Mouse (Mus musculus): ENCODE results near the gene Slc46a1. TPM values are rescaled to one million over a fixed set of nuclear protein-coding genes. Genes with fewer than 3 reads are reported as not detected.
A peak's percentile ranks its signal among the peaks of the same experiment; 100 is the strongest.

The Slc46a1 gene
- polyA plus RNA-seq, 1 experiment from 2014 or later, result 5.8 TPM

DNA sequence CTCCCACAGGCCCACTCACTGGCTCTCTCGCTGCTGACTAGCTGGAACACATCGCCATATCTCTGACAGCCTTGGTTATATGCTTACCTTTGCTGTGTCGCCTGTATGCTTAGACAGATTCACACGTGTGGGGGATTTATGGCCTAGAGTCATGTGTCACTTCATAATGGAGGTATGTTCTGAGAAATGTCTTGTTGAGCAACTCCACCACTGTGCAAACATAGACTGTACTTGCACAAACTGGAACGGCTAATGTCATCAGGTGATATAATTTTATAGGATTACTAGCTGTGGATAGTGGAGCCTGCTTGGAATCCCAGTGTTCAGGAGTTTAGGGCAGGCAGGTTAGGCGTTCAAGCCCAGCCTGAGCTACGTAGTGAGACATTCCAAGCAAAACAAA lies 28.3 kb upstream of the Slc46a1 start:
- no peak overlapping the region for H3K27ac ChIP-seq
- H3K4me3 ChIP-seq (ENCODE audit: inconsistent target), result no peak overlapping the region
- no peaks in the 10 kb centered on the region for H3K36me3 ChIP-seq (ENCODE audit: inconsistent target)
- H3K79me2 ChIP-seq (ENCODE audit: inconsistent target), result no peaks in the 10 kb centered on the region
- 91% methylated on average over 7 of the region's 7 CpGs for WGBS (ENCODE audit: missing documents)

DNA sequence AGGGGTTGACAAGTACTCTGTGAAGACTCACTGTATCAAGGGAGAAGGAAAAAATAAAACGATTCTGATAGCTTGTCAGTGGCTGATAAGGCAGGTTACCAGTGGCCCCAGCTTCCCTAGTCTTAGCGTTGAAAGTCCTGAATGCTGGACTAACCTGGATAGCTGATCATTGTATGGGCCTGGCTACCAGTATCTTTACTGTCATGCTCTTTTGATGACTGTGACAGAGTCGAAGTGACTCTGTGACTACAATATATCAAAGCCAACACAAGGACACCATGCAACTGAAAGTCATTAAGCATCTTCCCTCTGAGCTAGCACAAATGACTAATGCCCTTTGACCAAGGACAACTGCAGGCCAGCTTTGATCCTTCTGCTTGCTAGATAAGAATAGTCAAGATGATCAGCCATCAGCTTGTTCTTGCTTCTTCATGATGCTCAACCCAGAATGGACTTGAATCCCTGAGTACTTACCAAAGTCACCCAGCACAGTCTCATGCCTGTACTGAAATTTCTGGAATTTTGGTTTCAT lies 27.0 kb upstream of the Slc46a1 start:
- Histone ChIP-seq H3K27ac (no peak overlapping the region), H3K4me3 (ENCODE audit: inconsistent target) (no peak overlapping the region), H3K79me2 (ENCODE audit: inconsistent target) (no peaks in the 10 kb centered on the region), H3K36me3 (ENCODE audit: inconsistent target) (no peaks in the 10 kb centered on the region)
- WGBS (ENCODE audit: missing documents), result 85% methylated on average over 3 of the region's 3 CpGs

DNA sequence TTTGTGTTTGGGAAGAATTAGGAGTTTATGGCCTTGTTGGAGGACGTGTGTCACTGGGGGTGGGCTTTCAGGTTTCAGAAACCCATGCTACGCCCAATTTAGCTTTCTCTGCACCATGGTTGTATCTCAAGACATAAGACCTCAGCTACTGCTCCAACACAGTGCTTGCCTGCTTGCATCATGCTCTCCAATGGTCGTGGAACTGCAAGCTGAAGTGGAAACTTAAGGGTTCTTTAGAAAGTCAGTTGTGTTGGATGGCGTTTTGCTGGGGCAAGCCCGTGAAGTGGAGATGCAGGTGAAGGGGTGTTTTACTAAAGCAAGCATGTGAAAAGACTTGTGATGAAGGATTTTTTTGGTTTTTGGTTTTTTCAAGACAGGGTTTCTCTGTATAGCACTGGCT lies 22.4 kb upstream of the Slc46a1 start:
- Histone ChIP-seq H3K36me3 (ENCODE audit: inconsistent target) (no peaks in the 10 kb centered on the region), H3K79me2 (ENCODE audit: inconsistent target) (no peaks in the 10 kb centered on the region), H3K27ac (no peak overlapping the region), H3K4me3 (ENCODE audit: inconsistent target) (no peak overlapping the region)
- WGBS (ENCODE audit: missing documents), result 92% methylated on average over 5 of the region's 5 CpGs

GRCm38 (mm10) chr11:78447168-78447567 lies 18.3 kb upstream of the Slc46a1 start:
- no peak overlapping the region for H3K4me3 ChIP-seq (ENCODE audit: inconsistent target)
- no peaks in the 10 kb centered on the region for H3K79me2 ChIP-seq (ENCODE audit: inconsistent target)
- H3K36me3 ChIP-seq (ENCODE audit: inconsistent target), result no peaks in the 10 kb centered on the region
- no peak overlapping the region for H3K27ac ChIP-seq
- WGBS (ENCODE audit: missing documents), result 39% methylated on average over 3 of the region's 3 CpGs

- no peak overlapping the region for H3K27ac ChIP-seq
- no peaks in the 10 kb centered on the region for H3K79me2 ChIP-seq (ENCODE audit: inconsistent target)
- 100% methylated on average over 1 of the region's 1 CpGs for WGBS (ENCODE audit: missing documents)
- H3K36me3 ChIP-seq (ENCODE audit: inconsistent target), result no peaks in the 10 kb centered on the region
- H3K4me3 ChIP-seq (ENCODE audit: inconsistent target), result no peak overlapping the region
Measured at GRCm38 (mm10) chr11:78448242-78448641, 17.3 kb upstream of the Slc46a1 start.

DNA sequence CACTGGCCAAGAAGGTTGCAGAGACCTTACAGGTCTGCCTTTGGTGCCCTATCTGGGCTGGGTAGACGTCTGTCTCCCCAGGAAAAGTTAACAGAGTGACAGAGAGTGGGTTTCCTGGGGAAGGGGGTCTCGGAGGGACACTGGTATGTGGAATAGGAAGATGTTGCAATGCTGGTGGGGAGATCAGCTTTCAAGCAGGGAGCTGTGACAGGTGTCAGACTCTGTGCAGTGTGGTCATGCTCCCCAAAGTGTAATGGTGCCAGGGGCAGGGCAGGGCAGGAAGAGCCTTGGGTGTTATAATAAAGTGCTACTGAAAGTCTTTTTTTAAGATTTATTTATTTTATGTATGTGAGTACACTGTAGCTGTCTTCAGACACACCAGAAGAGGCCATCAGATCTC lies 15.2 kb upstream of the Slc46a1 start:
- 0% methylated on average over 2 of the region's 2 CpGs for WGBS (ENCODE audit: missing documents)
- no peaks in the 10 kb centered on the region for H3K79me2 ChIP-seq (ENCODE audit: inconsistent target)
- H3K27ac ChIP-seq, result no peak overlapping the region
- H3K4me3 ChIP-seq (ENCODE audit: inconsistent target), result no peak overlapping the region
- H3K36me3 ChIP-seq (ENCODE audit: inconsistent target), result no peaks in the 10 kb centered on the region

DNA sequence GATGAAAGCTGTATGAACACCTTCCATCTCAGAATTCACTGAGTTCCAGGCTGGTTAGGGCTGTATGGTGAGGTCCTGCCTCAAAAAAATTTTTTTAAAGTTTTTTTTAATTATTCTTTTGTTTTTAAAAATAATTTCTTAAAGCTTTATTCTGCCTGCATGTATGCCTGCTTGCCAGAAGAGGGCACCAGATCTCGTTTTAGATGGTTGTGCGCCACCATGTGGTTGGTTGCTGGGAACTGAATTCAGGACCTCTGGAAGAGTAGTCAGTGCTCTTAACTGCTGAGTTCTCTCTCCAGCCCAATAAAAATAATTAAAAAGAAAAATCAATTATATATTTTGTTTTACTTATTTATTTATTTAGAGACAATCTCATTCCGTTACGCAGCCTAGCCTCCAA lies 11.8 kb upstream of the Slc46a1 start:
- H3K27ac ChIP-seq, result no peak overlapping the region
- no peaks in the 10 kb centered on the region for H3K79me2 ChIP-seq (ENCODE audit: inconsistent target)
- H3K36me3 ChIP-seq (ENCODE audit: inconsistent target), result no peaks in the 10 kb centered on the region
- H3K4me3 ChIP-seq (ENCODE audit: inconsistent target), result no peak overlapping the region
- WGBS (ENCODE audit: missing documents), result 20% methylated on average over 4 of the region's 4 CpGs

DNA sequence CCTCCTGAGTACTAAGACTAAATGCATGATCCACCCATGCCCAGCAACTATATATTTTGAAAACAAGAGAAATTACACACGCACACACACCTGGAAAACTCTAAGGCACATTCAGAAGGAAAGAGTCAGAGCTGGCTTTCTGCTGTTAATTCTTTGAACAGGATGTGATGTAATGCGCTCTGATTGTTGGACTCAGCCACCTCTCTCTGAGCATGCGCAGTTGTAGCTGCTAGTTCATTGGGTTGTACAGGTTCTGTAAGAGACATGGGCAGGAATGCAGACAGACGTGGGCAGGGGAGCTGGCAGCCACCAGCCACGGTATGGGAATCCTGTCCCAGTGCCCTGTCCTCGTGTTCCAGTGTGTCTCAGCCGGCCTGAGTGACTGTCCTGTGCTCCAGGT lies 11.2 kb upstream of the Slc46a1 start:
- Histone ChIP-seq H3K79me2 (ENCODE audit: inconsistent target) (no peaks in the 10 kb centered on the region), H3K36me3 (ENCODE audit: inconsistent target) (no peaks in the 10 kb centered on the region), H3K4me3 (ENCODE audit: inconsistent target) (no peak overlapping the region), H3K27ac (no peak overlapping the region)
- WGBS (ENCODE audit: missing documents), result 71% methylated on average over 6 of the region's 7 CpGs

- H3K4me3 ChIP-seq (ENCODE audit: inconsistent target), result no peak overlapping the region
- no peaks in the 10 kb centered on the region for H3K36me3 ChIP-seq (ENCODE audit: inconsistent target)
- WGBS (ENCODE audit: missing documents), result 33% methylated on average over 5 of the region's 5 CpGs
- H3K79me2 ChIP-seq (ENCODE audit: inconsistent target), result no peaks in the 10 kb centered on the region
- no peak overlapping the region for H3K27ac ChIP-seq
Measured at GRCm38 (mm10) chr11:78455308-78455707, 10.2 kb upstream of the Slc46a1 start.

- no peaks in the 10 kb centered on the region for H3K79me2 ChIP-seq (ENCODE audit: inconsistent target)
- no peak overlapping the region for H3K4me3 ChIP-seq (ENCODE audit: inconsistent target)
- no peaks in the 10 kb centered on the region for H3K36me3 ChIP-seq (ENCODE audit: inconsistent target)
- 13% methylated on average over 17 of the region's 17 CpGs for WGBS (ENCODE audit: missing documents)
- H3K27ac ChIP-seq, result no peak overlapping the region
Measured at GRCm38 (mm10) chr11:78458740-78459139, 6.8 kb upstream of the Slc46a1 start.

DNA sequence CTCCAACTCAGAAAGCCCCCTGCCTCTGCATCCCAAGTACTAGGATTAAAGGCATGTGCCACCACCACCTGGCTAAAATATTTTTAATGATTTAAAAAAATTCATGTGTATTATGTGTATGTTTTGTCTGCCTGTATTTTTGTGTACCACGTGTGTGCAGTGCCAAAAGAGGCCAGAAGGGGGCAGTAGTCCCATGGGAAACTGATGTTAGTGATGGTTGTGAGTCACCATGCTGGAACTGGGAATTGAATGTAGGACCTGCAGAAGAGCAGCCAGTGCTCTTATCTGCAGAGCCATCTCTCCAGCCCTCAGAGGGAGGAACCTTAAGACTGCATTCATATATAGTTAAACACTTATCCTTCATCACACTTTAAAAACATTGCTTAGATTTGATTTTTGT lies 3.6 kb upstream of the Slc46a1 start:
- Histone ChIP-seq H3K36me3 (ENCODE audit: inconsistent target) (no peaks in the 10 kb centered on the region), H3K79me2 (ENCODE audit: inconsistent target) (no peaks in the 10 kb centered on the region), H3K4me3 (ENCODE audit: inconsistent target) (no peak overlapping the region), H3K27ac (no peak overlapping the region)
- 88% methylated on average over 1 of the region's 1 CpGs for WGBS (ENCODE audit: missing documents)

- 89% methylated on average over 4 of the region's 5 CpGs for whole genome bisulfite sequencing (ENCODE audit: missing documents)
- no peak overlapping the region for H3K27ac ChIP-seq
- H3K4me3 ChIP-seq (ENCODE audit: inconsistent target), result no peak overlapping the region
- no peaks in the 10 kb centered on the region for H3K36me3 ChIP-seq (ENCODE audit: inconsistent target)
- H3K79me2 ChIP-seq (ENCODE audit: inconsistent target), result no peaks in the 10 kb centered on the region
Measured at GRCm38 (mm10) chr11:78462669-78463068, 2.8 kb upstream of the Slc46a1 start.

DNA sequence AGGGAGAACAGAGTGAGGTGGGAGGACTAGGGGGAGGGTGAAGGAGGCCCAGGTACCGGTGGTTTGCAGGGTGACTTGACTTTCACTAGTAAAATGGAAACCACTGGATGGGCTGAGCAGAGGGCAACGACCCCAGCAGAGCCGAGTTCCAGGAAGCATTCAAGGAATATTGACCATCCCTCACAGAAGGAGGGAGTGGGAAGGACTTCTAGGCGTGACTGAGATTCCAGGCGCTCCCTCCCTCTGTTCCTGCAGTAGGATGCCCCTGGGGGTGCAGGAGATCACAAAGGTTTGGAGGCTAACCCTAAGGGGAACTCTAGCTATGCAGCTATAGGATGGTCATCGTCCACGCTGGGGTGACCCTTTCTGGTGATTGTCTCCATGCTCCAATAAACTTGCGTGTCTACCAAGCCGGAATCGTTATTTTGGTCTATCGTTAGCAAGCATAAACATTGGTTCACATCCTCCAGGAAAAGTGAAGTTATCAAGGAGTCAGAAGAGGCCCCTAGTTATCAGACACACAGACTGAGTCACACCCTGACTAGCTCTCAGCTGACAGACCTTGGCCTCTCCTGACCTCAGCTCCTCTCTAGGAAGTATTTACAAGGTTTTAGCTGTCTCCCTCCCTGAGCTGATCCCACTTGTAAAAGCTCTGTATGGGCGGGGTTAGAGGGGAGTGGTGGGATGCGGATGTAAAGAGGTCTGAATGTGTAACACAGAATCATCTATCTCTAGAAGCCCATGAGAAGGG lies 2.0 kb upstream of the Slc46a1 start:
- Histone ChIP-seq H3K4me3 (ENCODE audit: inconsistent target) (no peak overlapping the region), H3K36me3 (ENCODE audit: inconsistent target) (no peaks in the 10 kb centered on the region), H3K27ac (no peak overlapping the region), H3K79me2 (ENCODE audit: inconsistent target) (no peaks in the 10 kb centered on the region)
- 83% methylated on average over 13 of the region's 13 CpGs for WGBS (ENCODE audit: missing documents)

- Histone ChIP-seq H3K4me3 (ENCODE audit: inconsistent target) (no peak overlapping the region), H3K27ac (no peak overlapping the region), H3K36me3 (ENCODE audit: inconsistent target) (no peaks in the 10 kb centered on the region), H3K79me2 (ENCODE audit: inconsistent target) (no peaks in the 10 kb centered on the region)
- 56% methylated on average over 9 of the region's 9 CpGs for WGBS (ENCODE audit: missing documents)
Measured at GRCm38 (mm10) chr11:78465116-78465515, 381 bp upstream of the Slc46a1 start.

GRCm38 (mm10) chr11:78466242-78466912 lies 880 bp downstream of the Slc46a1 start:
- Histone ChIP-seq H3K4me3 (ENCODE audit: inconsistent target) (peak overlapping the region; percentile 41; the same call in 1 of the 2 replicates), H3K79me2 (ENCODE audit: inconsistent target) (no peaks in the 10 kb centered on the region), H3K36me3 (ENCODE audit: inconsistent target) (no peaks in the 10 kb centered on the region), H3K27ac (no peak overlapping the region)
- WGBS (ENCODE audit: missing documents), result 83% methylated on average over 23 of the region's 23 CpGs

Measured in macrophage (primary cell).